Mouse (Mus musculus): ENCODE results near the gene Hsp90aa1. TPM values are rescaled to one million over a fixed set of nuclear protein-coding genes. Genes with fewer than 3 reads are reported as not detected.
"Not testable (repeated sequence)": the region's sequence is repeated elsewhere in the genome, so short reads cannot be mapped to it uniquely, and the experiment has no call there.

Gene Hsp90aa1
- polyA plus RNA-seq, 1 experiment, result 156 TPM

- Histone ChIP-seq H3K4me1 (ENCODE audit: control insufficient read depth, insufficient read depth, low read length) (no peaks in the 10 kb centered on the region; the same call in 1 of the 2 replicates), H3K27ac (ENCODE audit: insufficient read depth, low read depth, low read length) (no peak overlapping the region), H3K4me3 (ENCODE audit: insufficient read depth, low read length) (no peak overlapping the region)
- TF ChIP-seq POLR2A (IDR thresholded peaks at IDR 0.05; ENCODE audit: borderline replicate concordance, low read depth, low read length) (no peak), CTCF (IDR thresholded peaks at IDR 0.05; ENCODE audit: low read depth, low read length) (no peak)
These were observed 13.5 kb upstream of the Hsp90aa1 start for GRCm38 (mm10) chr12:110716004-110716403.

DNA sequence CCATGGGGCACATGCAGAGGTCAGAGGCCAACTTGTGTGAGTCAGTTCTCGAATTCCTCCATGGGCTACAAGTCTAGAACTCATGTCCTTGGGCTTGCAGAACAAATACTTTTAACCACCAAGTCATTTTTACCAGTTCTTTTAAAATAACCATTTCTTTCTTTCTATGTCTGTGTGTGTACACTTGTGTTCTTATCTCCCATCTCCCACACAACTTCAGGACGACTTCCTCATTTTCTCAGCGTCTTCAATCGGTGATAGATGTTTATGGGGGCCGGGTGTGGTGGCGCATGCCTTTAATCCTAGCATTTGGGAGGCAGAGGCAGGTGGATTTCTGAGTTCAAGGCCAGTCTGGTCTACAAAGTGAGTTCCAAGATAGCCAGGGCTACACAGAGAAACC is 11.7 kb upstream of the Hsp90aa1 start:
- TF ChIP-seq POLR2A (IDR thresholded peaks at IDR 0.05; ENCODE audit: borderline replicate concordance, low read depth, low read length) (no peak), CTCF (IDR thresholded peaks at IDR 0.05; ENCODE audit: low read depth, low read length) (no peak)
- H3K4me3 ChIP-seq (ENCODE audit: insufficient read depth, low read length), result no peak overlapping the region
- peaks cover 4% of the 10 kb centered on the region for H3K4me1 ChIP-seq (ENCODE audit: control insufficient read depth, insufficient read depth, low read length)
- no peak overlapping the region for H3K27ac ChIP-seq (ENCODE audit: insufficient read depth, low read depth, low read length)

GRCm38 (mm10) chr12:110713784-110714183 is 11.3 kb upstream of the Hsp90aa1 start:
- H3K4me3 ChIP-seq (ENCODE audit: insufficient read depth, low read length), result no peak overlapping the region
- H3K4me1 ChIP-seq (ENCODE audit: control insufficient read depth, insufficient read depth, low read length), result peaks cover 4% of the 10 kb centered on the region
- no peak overlapping the region for H3K27ac ChIP-seq (ENCODE audit: insufficient read depth, low read depth, low read length)
- no peak for TF ChIP-seq CTCF (IDR thresholded peaks at IDR 0.05; ENCODE audit: low read depth, low read length)
- TF ChIP-seq POLR2A (IDR thresholded peaks at IDR 0.05; ENCODE audit: borderline replicate concordance, low read depth, low read length), result no peak

DNA sequence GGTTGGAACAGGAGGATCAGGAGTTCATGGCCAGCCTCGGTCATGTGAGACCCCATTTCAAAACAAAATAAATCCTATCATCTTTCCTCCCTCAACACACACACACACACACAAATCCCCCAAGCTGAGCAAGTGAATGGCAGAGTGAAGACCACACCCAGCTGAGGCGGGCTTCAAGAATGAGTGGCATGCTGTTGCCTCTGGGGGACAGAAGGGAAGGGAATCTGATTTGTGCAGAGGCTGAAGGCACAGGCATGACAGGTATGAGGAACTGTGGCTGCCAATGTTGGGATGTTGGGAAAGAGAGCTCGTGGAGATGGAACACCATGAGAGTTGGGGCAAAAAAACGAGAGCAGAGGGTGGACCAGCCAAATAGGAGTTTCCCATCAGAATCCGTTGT is 8.7 kb upstream of the Hsp90aa1 start:
- TF ChIP-seq CTCF (IDR thresholded peaks at IDR 0.05; ENCODE audit: low read depth, low read length), result no peak
- TF ChIP-seq POLR2A (IDR thresholded peaks at IDR 0.05; ENCODE audit: borderline replicate concordance, low read depth, low read length), result no peak
- Histone ChIP-seq H3K4me3 (ENCODE audit: insufficient read depth, low read length) (no peak overlapping the region), H3K4me1 (ENCODE audit: control insufficient read depth, insufficient read depth, low read length) (peaks cover 14% of the 10 kb centered on the region), H3K27ac (ENCODE audit: insufficient read depth, low read depth, low read length) (no peak overlapping the region)

GRCm38 (mm10) chr12:110707451-110707850 is 4.9 kb upstream of the Hsp90aa1 start:
- H3K4me1 ChIP-seq (ENCODE audit: control insufficient read depth, insufficient read depth, low read length), result peaks cover 44% of the 10 kb centered on the region
- no peak for TF ChIP-seq POLR2A (IDR thresholded peaks at IDR 0.05; ENCODE audit: borderline replicate concordance, low read depth, low read length)
- 0 out of 2 replicates have a peak, but pooled peaks have one; percentile 17 for TF ChIP-seq CTCF (IDR thresholded peaks at IDR 0.05; ENCODE audit: low read depth, low read length)
- no peak overlapping the region for H3K4me3 ChIP-seq (ENCODE audit: insufficient read depth, low read length)
- peak overlapping the region; percentile 80 for H3K27ac ChIP-seq (ENCODE audit: insufficient read depth, low read depth, low read length)

GRCm38 (mm10) chr12:110706337-110707231 is 4.1 kb upstream of the Hsp90aa1 start:
- peak overlapping the region; percentile 52 for H3K4me3 ChIP-seq (ENCODE audit: insufficient read depth, low read length)

DNA sequence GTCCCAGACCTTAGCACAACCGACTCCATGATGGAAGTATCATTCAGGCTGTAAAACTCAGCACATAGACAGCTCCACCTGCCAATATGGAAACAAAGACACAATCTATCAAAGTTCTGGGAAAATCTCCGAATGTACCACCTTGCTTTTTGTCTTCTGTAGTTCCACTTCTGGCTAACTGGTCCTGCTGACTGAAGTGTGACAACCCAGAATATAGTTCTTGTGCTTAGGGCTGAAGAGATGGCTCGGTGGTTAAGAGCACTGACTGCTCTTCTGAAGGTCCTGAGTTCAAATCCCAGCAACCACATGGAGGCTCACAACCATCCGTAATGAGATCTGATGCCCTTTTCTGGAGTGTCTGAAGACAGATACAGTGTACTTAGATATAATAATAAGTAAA is 2.9 kb upstream of the Hsp90aa1 start:
- not testable (repeated sequence) for H3K27ac ChIP-seq (ENCODE audit: insufficient read depth, low read depth, low read length); H3K4me3 ChIP-seq (ENCODE audit: insufficient read depth, low read length)
- peaks cover 64% of the 10 kb centered on the region for H3K4me1 ChIP-seq (ENCODE audit: control insufficient read depth, insufficient read depth, low read length)

More at GRCm38 (mm10) chr12:110706337-110707231, 4.1 kb upstream of the Hsp90aa1 start:
- H3K27ac ChIP-seq (ENCODE audit: insufficient read depth, low read depth, low read length), result peak overlapping the region; percentile 92
- H3K4me1 ChIP-seq (ENCODE audit: control insufficient read depth, insufficient read depth, low read length), result peaks cover 53% of the 10 kb centered on the region
- TF ChIP-seq CTCF (IDR thresholded peaks at IDR 0.05; ENCODE audit: low read depth, low read length) (no peak), POLR2A (IDR thresholded peaks at IDR 0.05; ENCODE audit: borderline replicate concordance, low read depth, low read length) (no peak)

GRCm38 (mm10) chr12:110703682-110704081 is 1.2 kb upstream of the Hsp90aa1 start:
- TF ChIP-seq POLR2A (IDR thresholded peaks at IDR 0.05; ENCODE audit: borderline replicate concordance, low read depth, low read length) (no peak), CTCF (IDR thresholded peaks at IDR 0.05; ENCODE audit: low read depth, low read length) (no peak)

DNA sequence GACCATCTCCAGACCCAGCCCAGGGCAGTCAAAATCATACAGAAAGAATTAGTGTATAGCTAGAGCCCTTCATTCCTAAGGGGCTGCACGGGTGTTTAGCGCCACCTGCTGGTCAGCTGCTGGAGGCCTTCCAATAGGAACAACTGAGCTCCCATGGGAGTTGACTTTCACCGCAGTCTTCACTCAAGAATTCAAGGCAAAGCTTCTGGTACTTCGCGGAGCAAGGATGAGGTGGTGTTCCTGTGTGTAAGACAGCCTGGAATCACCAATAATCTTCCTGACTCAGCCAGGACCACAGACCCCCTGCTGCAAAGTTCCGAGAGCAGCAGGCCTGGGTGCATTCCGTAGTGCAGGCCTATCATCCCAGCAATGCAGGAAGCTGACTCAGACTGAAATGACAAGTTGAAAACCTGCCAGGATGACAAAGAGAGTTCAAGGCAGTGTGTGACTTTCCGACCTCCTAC is 512 bp upstream of the Hsp90aa1 start:
- TF ChIP-seq POLR2A (IDR thresholded peaks at IDR 0.05; ENCODE audit: borderline replicate concordance, low read depth, low read length), result no peak
- TF ChIP-seq CTCF (IDR thresholded peaks at IDR 0.05; ENCODE audit: low read depth, low read length), result peak; percentile 99
- H3K4me3 ChIP-seq (ENCODE audit: insufficient read depth, low read length), result peak overlapping the region; percentile 41
- H3K27ac ChIP-seq (ENCODE audit: insufficient read depth, low read depth, low read length), result peak overlapping the region; percentile 76
- H3K4me1 ChIP-seq (ENCODE audit: control insufficient read depth, insufficient read depth, low read length), result peaks cover 65% of the 10 kb centered on the region

More at GRCm38 (mm10) chr12:110703682-110704081, 1.2 kb upstream of the Hsp90aa1 start:
- Histone ChIP-seq H3K27ac (ENCODE audit: insufficient read depth, low read depth, low read length) (peak overlapping the region; percentile 60), H3K4me3 (ENCODE audit: insufficient read depth, low read length) (no peak overlapping the region), H3K4me1 (ENCODE audit: control insufficient read depth, insufficient read depth, low read length) (peaks cover 61% of the 10 kb centered on the region)

- not testable (repeated sequence) for H3K4me3 ChIP-seq (ENCODE audit: insufficient read depth, low read length); H3K27ac ChIP-seq (ENCODE audit: insufficient read depth, low read depth, low read length)
- peaks cover 68% of the 10 kb centered on the region for H3K4me1 ChIP-seq (ENCODE audit: control insufficient read depth, insufficient read depth, low read length)
These were observed 1.2 kb downstream of the Hsp90aa1 start for GRCm38 (mm10) chr12:110701363-110701762.
